Mouse (Mus musculus): ENCODE data around the gene Mta3.

GRCm38 (mm10) chr17:83807345-83807744 lies 101.4 kb downstream of the Mta3 start:
- TF ChIP-seq CHD2 (IDR thresholded peaks at IDR 0.05; ENCODE audit: low read length) (no peak), MYC (IDR thresholded peaks at IDR 0.05; ENCODE audit: low read depth, low read length) (0 out of 2 replicates have a peak, but pooled peaks have one; percentile 36), NRF1 (IDR thresholded peaks at IDR 0.05; ENCODE audit: low read depth, low read length) (no peak), EP300 (IDR thresholded peaks at IDR 0.05; ENCODE audit: low read length) (no peak), MAFK (IDR thresholded peaks at IDR 0.05; ENCODE audit: insufficient replicate concordance, low read length) (no peak), MEF2A (IDR thresholded peaks at IDR 0.05; ENCODE audit: borderline replicate concordance, low read depth, low read length) (no peak), RAD21 (IDR thresholded peaks at IDR 0.05; ENCODE audit: low read depth, low read length) (no peak), CTCF (conservative IDR thresholded peaks at IDR 0.05 in 1 of 2, IDR thresholded peaks at IDR 0.05 in 1 of 2; ENCODE audit: low read depth in 2 of 2, low read length in 2 of 2) (no peak), E2F4 (IDR thresholded peaks at IDR 0.05; ENCODE audit: insufficient replicate concordance, low read depth, low read length) (no peak), POLR2A (IDR thresholded peaks at IDR 0.05; ENCODE audit: low read depth, low read length) (no peak)
